Mouse (Mus musculus) heart, embryonic 14.5 days (tissue): Measurements from ENCODE around the gene Zfp583. TPM values are rescaled to one million over a fixed set of nuclear protein-coding genes. Genes with fewer than 3 reads are reported as not detected.
"Not testable (repeated sequence)": the region's sequence is repeated elsewhere in the genome, so short reads cannot be mapped to it uniquely, and the experiment has no call there.

Experiments used
- ATAC-seq: fragments of 200-750 bp; cut with Nextera tagmentation; 2 replicates; pipeline ENCODE4 v1.8.0; 2017; ENCODE audit warnings: low read depth, moderate TSS enrichment; ENCODE audit not compliant: insufficient number of reproducible peaks, insufficient read depth, low FRiP score
- H3K27ac ChIP-seq, 2 experiments: fragments of 200-500 bp in 1 of 2; fragments of 300-500 bp in 1 of 2; sonication (generic) in 1 of 2; replicated peaks in 1 of 2; 2 replicates each; pipeline ENCODE4 v1.5.1; 2012 to 2014; ENCODE audit warnings: low read depth in 2 of 2, low read length in 2 of 2, control low read depth in 1 of 2, mild to moderate bottlenecking in 1 of 2, mixed read lengths in 1 of 2; ENCODE audit not compliant: control insufficient read depth in 1 of 2, insufficient read depth in 1 of 2
- H3K27me3 ChIP-seq: fragments of 300-500 bp; sonication (generic); 2 replicates; pipeline ENCODE4 v1.6.1; 2014; ENCODE audit warnings: mild to moderate bottlenecking, low read length, control low read depth; ENCODE audit not compliant: control insufficient read depth, insufficient read depth
- H3K36me3 ChIP-seq: fragments of 300-500 bp; sonication (generic); 2 replicates; pipeline ENCODE4 v1.6.1; 2014; ENCODE audit warnings: mild to moderate bottlenecking, control low read depth, low read length, mixed read lengths; ENCODE audit not compliant: control insufficient read depth, insufficient read depth
- H3K4me1 ChIP-seq, 2 experiments: fragments of 200-500 bp in 1 of 2; fragments of 300-500 bp in 1 of 2; sonication (generic) in 1 of 2; 2 replicates each; pipeline ENCODE4 v1.6.1; 2012 to 2014; ENCODE audit warnings: low read length in 2 of 2, control low read depth in 1 of 2, mixed read lengths in 1 of 2; ENCODE audit not compliant: control insufficient read depth in 2 of 2, insufficient read depth in 2 of 2
- H3K4me2 ChIP-seq: fragments of 300-500 bp; sonication (generic); 2 replicates; pipeline ENCODE4 v1.6.1; 2014; ENCODE audit warnings: mild to moderate bottlenecking, low read length
- H3K4me3 ChIP-seq, 2 experiments: fragments of 200-500 bp in 1 of 2; fragments of 300-500 bp in 1 of 2; sonication (generic) in 1 of 2; 2 replicates each; pipeline ENCODE4 v1.5.1; 2012 to 2014; ENCODE audit warnings: low read length in 2 of 2, mild to moderate bottlenecking in 2 of 2, control low read depth in 1 of 2, low read depth in 1 of 2, moderate library complexity in 1 of 2; ENCODE audit not compliant: control insufficient read depth in 1 of 2, insufficient read depth in 1 of 2
- H3K9ac ChIP-seq: fragments of 300-500 bp; sonication (generic); 2 replicates; pipeline ENCODE4 v1.6.1; 2014; ENCODE audit warnings: mild to moderate bottlenecking, low read length
- H3K9me3 ChIP-seq: fragments of 300-500 bp; sonication (generic); 2 replicates; pipeline ENCODE4 v1.6.1; 2016; ENCODE audit warnings: low read length, control low read depth; ENCODE audit not compliant: control insufficient read depth
- WGBS: fragments of 180-500 bp; shearing (Covaris S2); extraction: QIAGEN DNeasy Blood & Tissue Kit; methylation state at CpG from one replicate; pipeline ENCODE4 v1.1.7; 2014; 5-methylcytosine and 5-hydroxymethylcytosine counted together
- polyA plus RNA-seq: library from polyadenylated mRNA; unstranded; fragments of >200 nt; fragmentation: Nextera tagmentation; extraction: Ambion mirVana; gene quantifications from 2 replicates; pipeline ENCODE4 v1.2.1, GENCODE M21; 2014

Gene Zfp583
- polyA plus RNA-seq, 1 experiment from 2014 or later: 4.0 TPM

- peak; percentile 69; the same call in 1 of the 2 replicates for ATAC-seq
- peak within 1 kb of the TSS; percentile 70 for H3K4me2 ChIP-seq
- H3K9me3 ChIP-seq: no peaks in the 10 kb centered on the region
- peak within 1 kb of the TSS; percentile 70 to 86 for H3K4me3 ChIP-seq
- H3K27ac ChIP-seq: peak within 1 kb of the TSS in 1 of 2 experiments; percentile 24; a peak in 1 of 4 replicates
- H3K27me3 ChIP-seq: no peaks in the 10 kb centered on the region
- WGBS: under 1% methylated on average over 26 of the region's 26 CpGs
- no peaks in the 10 kb centered on the region for H3K36me3 ChIP-seq
- no peaks in the 10 kb centered on the region for H3K4me1 ChIP-seq
- peak within 1 kb of the TSS; percentile 74 for H3K9ac ChIP-seq
These were observed 12.5 kb upstream of the Zfp583 start, which contains the start of gene Gm3854 for GRCm38 (mm10) chr7:6343501-6344071. Gene Gm3854 (plus strand): TSS chr7:6343759.

GRCm38 (mm10) chr7:6339865-6340264, 8.8 kb upstream of the Zfp583 start:
- Histone ChIP-seq H3K9ac (no peak overlapping the region), H3K9me3 (no peaks in the 10 kb centered on the region), H3K36me3 (no peaks in the 10 kb centered on the region), H3K4me2 (no peak overlapping the region), H3K4me1 (no peaks in the 10 kb centered on the region), H3K4me3 (no peak overlapping the region), H3K27ac (no peak overlapping the region), H3K27me3 (no peaks in the 10 kb centered on the region)
- 77% methylated on average over 5 of the region's 5 CpGs for WGBS
- no peak for ATAC-seq

- Histone ChIP-seq H3K27ac (peak overlapping the region; percentile 67 to 71), H3K27me3 (no peaks in the 10 kb centered on the region), H3K36me3 (peaks cover 16% of the 10 kb centered on the region), H3K4me1 (0 out of 4 replicates have a peak, but pooled peaks cover 0 to 10% of the 10 kb centered on the region in 2 experiments), H3K4me3 (peak overlapping the region; percentile 56 to 70), H3K9ac (peak overlapping the region; percentile 83), H3K9me3 (no peaks in the 10 kb centered on the region), H3K4me2 (peak overlapping the region; percentile 73)
- WGBS: 17% methylated on average over 23 of the region's 23 CpGs
- ATAC-seq: peak; percentile 68
These were observed 440 bp downstream of the Zfp583 start for GRCm38 (mm10) chr7:6330458-6331232.

- H3K4me3 ChIP-seq, H3K4me1 ChIP-seq, H3K9ac ChIP-seq, H3K4me2 ChIP-seq, H3K27me3 ChIP-seq, ATAC-seq, H3K27ac ChIP-seq, H3K9me3 ChIP-seq: not testable (repeated sequence)
- H3K36me3 ChIP-seq: peaks cover 31% of the 10 kb centered on the region
- WGBS: 68% methylated on average over 11 of the region's 11 CpGs
These were observed 30.3 kb downstream of the Zfp583 start for GRCm38 (mm10) chr7:6300796-6301195.

GRCm38 (mm10) chr7:6291121-6291520, 40.0 kb downstream of the Zfp583 start:
- not testable (repeated sequence) for H3K9me3 ChIP-seq, H3K4me2 ChIP-seq, H3K27ac ChIP-seq, H3K9ac ChIP-seq, H3K4me3 ChIP-seq, H3K27me3 ChIP-seq, H3K4me1 ChIP-seq, ATAC-seq
- H3K36me3 ChIP-seq: peaks cover 13% of the 10 kb centered on the region; the same call in 1 of the 2 replicates
- 73% methylated on average over 5 of the region's 6 CpGs for WGBS

GRCm38 (mm10) chr7:6286921-6287531, 44.1 kb downstream of the Zfp583 start:
- H3K27ac ChIP-seq: peak overlapping the region in 1 of 2 experiments; percentile 19; a peak in 1 of 4 replicates

GRCm38 (mm10) chr7:6285842-6286705, 45.0 kb downstream of the Zfp583 start, which contains the start of gene Zfp667:
Gene Zfp667 (plus strand): TSS chr7:6286579.
- WGBS: 4% methylated on average over 50 of the region's 50 CpGs
- H3K4me3 ChIP-seq: peak within 1 kb of the TSS; percentile 43 to 54
- peak within 1 kb of the TSS; percentile 83 for H3K4me2 ChIP-seq
- no peaks in the 10 kb centered on the region for H3K9me3 ChIP-seq
- H3K27me3 ChIP-seq: no peaks in the 10 kb centered on the region
- H3K36me3 ChIP-seq: no peaks in the 10 kb centered on the region
- peak within 1 kb of the TSS; percentile 71 to 79 for H3K27ac ChIP-seq
- peak within 1 kb of the TSS; percentile 72 for H3K9ac ChIP-seq
- peaks cover 5 to 11% of the 10 kb centered on the region in 2 experiments; a peak in 3 of 4 replicates for H3K4me1 ChIP-seq
- ATAC-seq: peak; percentile 90

More at GRCm38 (mm10) chr7:6286921-6287531, 44.1 kb downstream of the Zfp583 start:
- no peaks in the 10 kb centered on the region for H3K27me3 ChIP-seq
- no peaks in the 10 kb centered on the region for H3K36me3 ChIP-seq
- no peaks in the 10 kb centered on the region for H3K9me3 ChIP-seq
- H3K9ac ChIP-seq: peak overlapping the region; percentile 72
- H3K4me1 ChIP-seq: peaks cover 5 to 11% of the 10 kb centered on the region in 2 experiments; a peak in 3 of 4 replicates
- ATAC-seq: no peak
- WGBS: 31% methylated on average over 15 of the region's 15 CpGs
- H3K4me3 ChIP-seq: peak overlapping the region; percentile 43 to 54
- peak overlapping the region; percentile 83 for H3K4me2 ChIP-seq
